Mouse (Mus musculus) limb, embryonic 14.5 days (tissue): ENCODE measurements around the gene Cstad. TPM values are rescaled to one million over a fixed set of nuclear protein-coding genes. Genes with fewer than 3 reads are reported as not detected.
A peak's percentile ranks its signal among the peaks of the same experiment; 100 is the strongest.

Experiments
- ATAC-seq: fragments of 200-750 bp; cut with Nextera tagmentation; 2 replicates; pipeline ENCODE4 v1.8.0; 2017; ENCODE audit warnings: low read depth, moderate number of reproducible peaks, moderate TSS enrichment; ENCODE audit not compliant: low FRiP score
- DNase-seq: peaks from one replicate; pipeline ENCODE4 v3.0.0-alpha.2; 2015; ENCODE audit warnings: low spot score
- H3K27ac ChIP-seq: fragments of 300-500 bp; sonication (generic); replicated peaks from 2 replicates; pipeline ENCODE4 v1.5.1; 2014; ENCODE audit warnings: low read depth, mild to moderate bottlenecking, low read length, moderate library complexity, mixed read lengths
- H3K27me3 ChIP-seq: fragments of 300-500 bp; sonication (generic); 2 replicates; pipeline ENCODE4 v1.6.1; 2014; ENCODE audit warnings: low read length, mixed read lengths; ENCODE audit not compliant: control insufficient read depth, insufficient read depth
- H3K36me3 ChIP-seq: fragments of 300-500 bp; sonication (generic); 2 replicates; pipeline ENCODE4 v1.6.1; 2014; ENCODE audit warnings: mild to moderate bottlenecking, low read length, moderate library complexity, mixed read lengths; ENCODE audit not compliant: control insufficient read depth, insufficient read depth
- H3K4me1 ChIP-seq: fragments of 300-500 bp; sonication (generic); 2 replicates; pipeline ENCODE4 v1.6.1; 2014; ENCODE audit warnings: antibody characterized with exemption, low read length, mixed read lengths; ENCODE audit not compliant: control insufficient read depth, insufficient read depth
- H3K4me2 ChIP-seq: fragments of 300-500 bp; sonication (generic); replicated peaks from 2 replicates; pipeline ENCODE4 v1.6.1; 2014; ENCODE audit warnings: low read depth, mild to moderate bottlenecking, low read length, moderate library complexity; ENCODE audit not compliant: severe bottlenecking
- H3K4me3 ChIP-seq: fragments of 300-500 bp; sonication (generic); replicated peaks from 2 replicates; pipeline ENCODE4 v1.5.1; 2014; ENCODE audit warnings: low read length
- H3K9ac ChIP-seq: fragments of 300-500 bp; sonication (generic); 2 replicates; pipeline ENCODE4 v1.6.1; 2014; ENCODE audit warnings: mild to moderate bottlenecking, low read depth, low read length, moderate library complexity; ENCODE audit not compliant: severe bottlenecking
- H3K9me3 ChIP-seq: fragments of 300-500 bp; sonication (generic); 2 replicates; pipeline ENCODE4 v1.6.1; 2016; ENCODE audit warnings: low read length; ENCODE audit not compliant: control insufficient read depth
- POLR2A ChIP-seq: fragments of 200-500 bp; IDR thresholded peaks from 2 replicates; pipeline ENCODE4 v1.8.0; 2012; ENCODE audit warnings: inconsistent platforms, mild to moderate bottlenecking, moderate library complexity, borderline replicate concordance; ENCODE audit not compliant: insufficient read depth, insufficient read length; ENCODE audit errors: extremely low read depth
- WGBS: fragments of 180-500 bp; shearing (Covaris S2); extraction: QIAGEN DNeasy Blood & Tissue Kit; methylation state at CpG from one replicate; pipeline ENCODE4 v1.1.7; 2014; 5-methylcytosine and 5-hydroxymethylcytosine counted together
- polyA plus RNA-seq, 2 experiments: library from polyadenylated mRNA; depleted of rRNA in 1 of 2; stranded (reverse) in 1 of 2; unstranded in 1 of 2; fragments of >200 nt; fragmentation: Nextera tagmentation in 1 of 2; extraction: Ambion mirVana in 1 of 2; gene quantifications; 2 replicates each; pipeline versions ENCODE4 v1.2.1 to v1.2.3; 2012 to 2014

Gene Cstad
- polyA plus RNA-seq, 2 experiments: 1.3 to 3.1 TPM

GRCm38 (mm10) chr2:30616464-30616863, 21.6 kb downstream of the Cstad start:
- 65% methylated on average over 4 of the region's 6 CpGs for WGBS
- Histone ChIP-seq H3K27ac (no peak overlapping the region), H3K4me2 (no peak overlapping the region), H3K4me1 (peaks cover 24% of the 10 kb centered on the region), H3K27me3 (no peaks in the 10 kb centered on the region), H3K9ac (no peak overlapping the region), H3K9me3 (no peaks in the 10 kb centered on the region), H3K36me3 (no peaks in the 10 kb centered on the region), H3K4me3 (no peak overlapping the region)
- no peak for TF ChIP-seq POLR2A
- no peak for ATAC-seq
- DNase-seq: no peak

- Histone ChIP-seq H3K4me2 (no peak overlapping the region), H3K27ac (peak overlapping the region; percentile 44), H3K36me3 (no peaks in the 10 kb centered on the region), H3K27me3 (no peaks in the 10 kb centered on the region), H3K4me3 (no peak overlapping the region), H3K4me1 (peaks cover 23% of the 10 kb centered on the region), H3K9ac (no peak overlapping the region), H3K9me3 (no peaks in the 10 kb centered on the region)
- ATAC-seq (no peak), DNase-seq (no peak)
- no peak for TF ChIP-seq POLR2A
- 49% methylated on average over 6 of the region's 6 CpGs for WGBS
Observed at GRCm38 (mm10) chr2:30618487-30619248, 23.8 kb downstream of the Cstad start.

- Histone ChIP-seq H3K9me3 (no peaks in the 10 kb centered on the region), H3K9ac (no peak overlapping the region), H3K36me3 (no peaks in the 10 kb centered on the region), H3K27ac (no peak overlapping the region), H3K4me1 (peaks cover 7% of the 10 kb centered on the region; the same call in 1 of the 2 replicates), H3K27me3 (no peaks in the 10 kb centered on the region), H3K4me2 (no peak overlapping the region), H3K4me3 (no peak overlapping the region)
- TF ChIP-seq POLR2A: no peak
- DNase-seq: no peak
- no peak for ATAC-seq
- 57% methylated on average over 10 of the region's 10 CpGs for WGBS
Observed at GRCm38 (mm10) chr2:30623873-30624272, 29.0 kb downstream of the Cstad start.

GRCm38 (mm10) chr2:30625296-30625826, 30.5 kb downstream of the Cstad start:
- WGBS: 71% methylated on average over 6 of the region's 6 CpGs
- no peak for TF ChIP-seq POLR2A
- H3K4me2 ChIP-seq: no peak overlapping the region
- H3K36me3 ChIP-seq: no peaks in the 10 kb centered on the region
- H3K27ac ChIP-seq: no peak overlapping the region
- ATAC-seq (no peak), DNase-seq (no peak)
- H3K9me3 ChIP-seq: no peaks in the 10 kb centered on the region
- peaks cover 7% of the 10 kb centered on the region for H3K4me1 ChIP-seq
- H3K27me3 ChIP-seq: no peaks in the 10 kb centered on the region
- H3K4me3 ChIP-seq: no peak overlapping the region
- no peak overlapping the region for H3K9ac ChIP-seq

GRCm38 (mm10) chr2:30626058-30626675, 31.3 kb downstream of the Cstad start:
- H3K27ac ChIP-seq: no peak overlapping the region
- ATAC-seq: no peak
- WGBS: 59% methylated on average over 17 of the region's 17 CpGs
- no peak overlapping the region for H3K9ac ChIP-seq
- no peaks in the 10 kb centered on the region for H3K36me3 ChIP-seq
- no peak for DNase-seq
- no peak overlapping the region for H3K4me2 ChIP-seq
- TF ChIP-seq POLR2A: no peak
- H3K9me3 ChIP-seq: no peaks in the 10 kb centered on the region
- peaks cover 7% of the 10 kb centered on the region for H3K4me1 ChIP-seq
- no peaks in the 10 kb centered on the region for H3K27me3 ChIP-seq
- no peak overlapping the region for H3K4me3 ChIP-seq
